Mouse (Mus musculus) heart, adult 2 months (tissue): Measurements from ENCODE around the gene Bbs12.

ENCODE experiments used
- CTCF ChIP-seq: fragments of 200-600 bp; IDR thresholded peaks from 2 replicates; pipeline ENCODE4 v1.8.1; 2022; ENCODE audit warnings: antibody characterized with exemption, mild to moderate bottlenecking, moderate library complexity
- POLR2A ChIP-seq: fragments of 200-500 bp; IDR thresholded peaks from 2 replicates; pipeline ENCODE4 v1.6.1; 2011; ENCODE audit warnings: mild to moderate bottlenecking, low read depth, low read length, control low read depth; ENCODE audit not compliant: insufficient read depth

DNA sequence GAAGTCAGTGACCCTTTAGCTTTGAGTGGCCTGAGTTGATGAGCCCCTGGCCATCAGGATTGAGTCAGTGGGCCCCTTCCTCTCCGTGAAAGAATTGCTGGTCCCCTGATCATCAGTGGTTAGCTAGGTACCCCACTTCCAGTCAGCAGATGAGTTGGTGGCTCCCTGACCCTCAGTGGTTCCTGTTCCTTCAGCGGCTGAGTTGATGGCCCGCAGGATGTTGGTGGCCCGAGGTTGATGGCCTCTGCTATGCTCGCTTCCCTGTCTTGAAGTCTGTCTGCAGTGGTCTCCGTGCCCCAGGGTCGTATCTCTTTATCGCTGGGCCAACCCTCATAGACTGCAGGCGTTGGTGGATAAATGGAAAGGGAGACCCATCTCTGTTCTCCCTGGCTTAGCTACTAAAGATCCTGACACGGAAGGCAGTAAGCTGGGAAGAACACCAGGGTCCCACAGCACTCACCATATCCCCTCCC, 421 bp upstream of the Bbs12 start:
- TF ChIP-seq POLR2A (no peak), CTCF (no peak)
